Mouse (Mus musculus): ENCODE data around the gene Fam209. TPM values are rescaled to one million over a fixed set of nuclear protein-coding genes. Genes with fewer than 3 reads are reported as not detected.

Fam209 gene
- total RNA-seq, 2 experiments from 2014 or later, result 0.36 TPM; not detected in 1

DNA sequence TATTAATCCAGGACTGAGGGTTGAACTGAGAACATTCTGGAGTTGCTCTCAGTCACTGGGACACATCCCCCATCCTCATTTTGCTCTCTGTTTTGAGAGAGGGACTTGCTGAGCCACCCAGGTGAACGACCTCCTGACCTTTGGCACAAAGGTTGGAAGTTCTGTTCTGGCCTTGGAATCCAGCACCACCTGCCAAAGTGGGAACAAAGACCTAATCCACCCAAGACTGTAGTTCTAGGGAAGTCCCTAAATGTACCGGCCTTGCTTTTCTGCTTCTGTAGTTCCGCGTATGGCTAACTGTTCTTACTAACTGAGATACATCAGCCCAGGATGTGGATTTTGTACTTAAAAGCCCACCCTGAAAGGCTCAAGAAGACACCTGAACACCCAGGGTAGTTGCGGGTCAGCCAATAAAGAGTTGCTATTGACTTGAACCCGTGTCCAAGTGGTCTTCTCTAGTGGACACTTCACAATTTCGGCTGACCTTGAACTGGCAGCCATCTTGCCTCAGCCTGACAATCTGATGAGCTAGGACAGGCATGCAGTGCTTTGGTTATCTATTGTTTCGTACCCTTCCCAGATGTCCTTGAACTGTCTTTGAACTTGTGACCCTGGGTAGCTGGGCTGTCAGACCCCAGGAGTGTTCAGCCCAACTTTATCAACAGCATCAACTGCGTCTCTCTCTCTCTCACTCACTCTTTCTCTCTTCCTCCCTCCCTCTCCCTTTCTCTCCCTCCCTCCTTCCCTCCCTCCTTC, 48.5 kb downstream of the Fam209 start:
- no peak for TF ChIP-seq CTCF (IDR thresholded peaks at IDR 0.05)
- H3K4me3 ChIP-seq, result no peak overlapping the region
- no peak overlapping the region for H3K27ac ChIP-seq
- DNase-seq, result no peak
- intact Hi-C loops (cut with DNase I), result no loop called here

DNA sequence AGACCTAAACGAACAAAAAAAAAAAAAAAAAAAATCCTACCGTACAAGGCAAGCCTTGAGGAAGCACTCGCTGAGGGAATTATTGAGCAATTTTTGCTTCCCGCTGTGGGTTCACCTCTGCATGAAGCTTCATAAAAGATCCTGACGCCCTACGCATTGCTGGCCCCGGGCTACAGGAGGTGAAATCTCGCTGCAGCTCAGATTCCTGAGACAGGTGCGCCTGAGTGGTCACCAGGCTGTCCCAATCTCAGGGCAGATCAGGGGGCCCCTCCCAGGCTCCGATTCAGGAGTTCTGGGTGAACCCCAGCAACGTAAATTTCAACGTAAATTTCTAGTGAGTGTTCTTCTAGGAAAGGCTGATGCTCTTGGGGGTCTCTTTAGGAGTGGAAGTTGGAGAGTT, 50.2 kb downstream of the Fam209 start:
- no peak for TF ChIP-seq CTCF (IDR thresholded peaks at IDR 0.05)
- DNase-seq, result no peak
- H3K4me3 ChIP-seq, result no peak overlapping the region
- H3K27ac ChIP-seq, result no peak overlapping the region
- intact Hi-C loops (cut with DNase I), result no loop called here

Other genes starting within 250 kb of the Fam209 start
- not detected for gene Mc3r, start 224.0 kb upstream of the Fam209 start, total RNA-seq (2021)
- gene Fam210b, start 127.0 kb upstream of the Fam209 start, total RNA-seq (2021), result 1 to 10 TPM; 5.0 to 6.4 TPM
- 1 to 10 TPM; 4.4 to 9.9 TPM for gene Aurka, start 102.0 kb upstream of the Fam209 start, total RNA-seq (2021)
- gene Cstf1, start 101.8 kb upstream of the Fam209 start, total RNA-seq (2021), result 10 to 100 TPM; 17.0 to 20.6 TPM
- gene Cass4, start 78.7 kb upstream of the Fam209 start, total RNA-seq (2021), result under 1 TPM; 0.08 to 0.13 TPM
- 10 to 100 TPM; 28.1 to 29.3 TPM for gene Rtf2, start 32.0 kb upstream of the Fam209 start, total RNA-seq (2021)
- gene Gcnt7, start 13.9 kb upstream of the Fam209 start, total RNA-seq (2021), result not detected
- gene Tfap2c, start 77.1 kb downstream of the Fam209 start, total RNA-seq (2021), result not detected